Mouse (Mus musculus) hindbrain, embryonic 11.5 days (tissue): ENCODE data around the gene Atp6v1g2. TPM values are rescaled to one million over a fixed set of nuclear protein-coding genes. Genes with fewer than 3 reads are reported as not detected.

Experiments
- ATAC-seq: fragments of 200-750 bp; cut with Nextera tagmentation; 2 replicates; pipeline ENCODE4 v1.8.0; 2017; ENCODE audit warnings: mild to moderate bottlenecking, moderate TSS enrichment, moderate library complexity; ENCODE audit not compliant: low FRiP score
- DNase-seq: peaks from one replicate; pipeline ENCODE4 v3.0.0-alpha.2; 2015; ENCODE audit warnings: low spot score
- H3K27ac ChIP-seq: fragments of 300-500 bp; sonication (generic); 2 replicates; pipeline ENCODE4 v1.5.1; 2014; ENCODE audit warnings: mild to moderate bottlenecking, low read depth, low read length
- H3K27me3 ChIP-seq: fragments of 300-500 bp; sonication (generic); 2 replicates; pipeline ENCODE4 v1.6.1; 2014; ENCODE audit warnings: mild to moderate bottlenecking, low read length, moderate library complexity, mixed read lengths; ENCODE audit not compliant: control insufficient read depth, insufficient read depth
- H3K36me3 ChIP-seq: fragments of 300-500 bp; sonication (generic); 2 replicates; pipeline ENCODE4 v1.6.1; 2014; ENCODE audit warnings: mild to moderate bottlenecking, low read length, moderate library complexity, mixed read lengths; ENCODE audit not compliant: control insufficient read depth, insufficient read depth
- H3K4me1 ChIP-seq: fragments of 300-500 bp; sonication (generic); replicated peaks from 2 replicates; pipeline ENCODE4 v1.6.1; 2014; ENCODE audit warnings: low read length, mixed read lengths; ENCODE audit not compliant: control insufficient read depth, insufficient read depth
- H3K4me2 ChIP-seq: fragments of 300-500 bp; sonication (generic); replicated peaks from 2 replicates; pipeline ENCODE4 v1.6.1; 2014; ENCODE audit warnings: mild to moderate bottlenecking, low read depth, low read length
- H3K4me3 ChIP-seq: fragments of 300-500 bp; sonication (generic); 2 replicates; pipeline ENCODE4 v1.5.1; 2014; ENCODE audit warnings: low read depth, low read length
- H3K9ac ChIP-seq: fragments of 300-500 bp; sonication (generic); 2 replicates; pipeline ENCODE4 v1.6.1; 2014; ENCODE audit warnings: low read depth, low read length
- H3K9me3 ChIP-seq: fragments of 300-500 bp; sonication (generic); 2 replicates; pipeline ENCODE4 v1.6.1; 2016; ENCODE audit warnings: low read length; ENCODE audit not compliant: control insufficient read depth
- WGBS: fragments of 180-500 bp; shearing (Covaris S2); extraction: QIAGEN DNeasy Blood & Tissue Kit; methylation state at CpG from one replicate; pipeline ENCODE4 v1.1.7; 2014; 5-methylcytosine and 5-hydroxymethylcytosine counted together
- polyA plus RNA-seq: library from polyadenylated mRNA; unstranded; fragments of >200 nt; fragmentation: Nextera tagmentation; extraction: Ambion mirVana; gene quantifications from 2 replicates; pipeline ENCODE4 v1.2.1, GENCODE M21; 2014

Atp6v1g2 gene
- polyA plus RNA-seq, 1 experiment from 2014 or later = 14.7 TPM

- Histone ChIP-seq H3K4me1 (no peaks in the 10 kb centered on the region), H3K36me3 (peaks cover 27% of the 10 kb centered on the region), H3K4me3 (no peak overlapping the region), H3K27me3 (no peaks in the 10 kb centered on the region), H3K27ac (no peak overlapping the region), H3K4me2 (no peak overlapping the region), H3K9me3 (no peaks in the 10 kb centered on the region), H3K9ac (no peak overlapping the region)
- DNase-seq (peak; percentile 62), ATAC-seq (peak; percentile 41; the same call in 1 of the 2 replicates)
- WGBS = 58% methylated on average over 11 of the region's 11 CpGs
Measured at GRCm38 (mm10) chr17:35254241-35255098, 21.0 kb downstream of the Atp6v1g2 start.

GRCm38 (mm10) chr17:35255301-35255700, 21.8 kb downstream of the Atp6v1g2 start:
- 72% methylated on average over 3 of the region's 3 CpGs for WGBS
- H3K27ac ChIP-seq = no peak overlapping the region
- DNase-seq (peak; percentile 11), ATAC-seq (no peak)
- no peak overlapping the region for H3K9ac ChIP-seq
- no peaks in the 10 kb centered on the region for H3K4me1 ChIP-seq
- no peaks in the 10 kb centered on the region for H3K27me3 ChIP-seq
- H3K9me3 ChIP-seq = no peaks in the 10 kb centered on the region
- no peak overlapping the region for H3K4me3 ChIP-seq
- H3K4me2 ChIP-seq = no peak overlapping the region
- H3K36me3 ChIP-seq = peaks cover 20% of the 10 kb centered on the region

- H3K4me1 ChIP-seq = no peaks in the 10 kb centered on the region
- H3K27ac ChIP-seq = no peak overlapping the region
- WGBS = 69% methylated on average over 4 of the region's 4 CpGs
- H3K4me3 ChIP-seq = no peak overlapping the region
- ATAC-seq = no peak
- H3K27me3 ChIP-seq = no peaks in the 10 kb centered on the region
- H3K9ac ChIP-seq = no peak overlapping the region
- H3K9me3 ChIP-seq = no peaks in the 10 kb centered on the region
- peaks cover 16% of the 10 kb centered on the region for H3K36me3 ChIP-seq
- DNase-seq = no peak
- H3K4me2 ChIP-seq = no peak overlapping the region
Measured at GRCm38 (mm10) chr17:35255704-35256103, 22.2 kb downstream of the Atp6v1g2 start.

GRCm38 (mm10) chr17:35257378-35257777, 23.9 kb downstream of the Atp6v1g2 start:
- Histone ChIP-seq H3K4me2 (no peak overlapping the region), H3K27me3 (no peaks in the 10 kb centered on the region; the same call in 1 of the 2 replicates), H3K9ac (no peak overlapping the region), H3K4me3 (no peak overlapping the region), H3K27ac (no peak overlapping the region), H3K9me3 (no peaks in the 10 kb centered on the region), H3K4me1 (no peaks in the 10 kb centered on the region), H3K36me3 (peaks cover 5% of the 10 kb centered on the region)
- DNase-seq (no peak), ATAC-seq (no peak)
- WGBS = 77% methylated on average over 1 of the region's 1 CpGs

- WGBS = 18% methylated on average over 17 of the region's 17 CpGs
- H3K36me3 ChIP-seq = no peaks in the 10 kb centered on the region; the same call in none of the 2 replicates
- no peaks in the 10 kb centered on the region for H3K9me3 ChIP-seq
- no peaks in the 10 kb centered on the region for H3K4me1 ChIP-seq
- DNase-seq (peak; percentile 94), ATAC-seq (no peak)
- H3K27ac ChIP-seq = no peak overlapping the region
- no peak overlapping the region for H3K9ac ChIP-seq
- H3K27me3 ChIP-seq = no peaks in the 10 kb centered on the region; the same call in 1 of the 2 replicates
- 0 out of 2 replicates have a peak overlapping the region, but pooled peaks have one; percentile 28 for H3K4me2 ChIP-seq
- H3K4me3 ChIP-seq = peak overlapping the region; percentile 16; the same call in 1 of the 2 replicates
Measured at GRCm38 (mm10) chr17:35257824-35258491, 24.5 kb downstream of the Atp6v1g2 start.

GRCm38 (mm10) chr17:35258492-35259478, 25.3 kb downstream of the Atp6v1g2 start:
- ATAC-seq = no peak
- Histone ChIP-seq H3K27me3 (no peaks in the 10 kb centered on the region; the same call in 1 of the 2 replicates), H3K4me1 (no peaks in the 10 kb centered on the region), H3K27ac (no peak overlapping the region), H3K4me3 (no peak overlapping the region), H3K36me3 (no peaks in the 10 kb centered on the region; the same call in 1 of the 2 replicates), H3K4me2 (no peak overlapping the region), H3K9ac (no peak overlapping the region), H3K9me3 (no peaks in the 10 kb centered on the region)
- DNase-seq = no peak
- WGBS = 67% methylated on average over 13 of the region's 14 CpGs

GRCm38 (mm10) chr17:35259621-35260020, 26.2 kb downstream of the Atp6v1g2 start:
- no peaks in the 10 kb centered on the region for H3K9me3 ChIP-seq
- no peak overlapping the region for H3K9ac ChIP-seq
- 82% methylated on average over 4 of the region's 4 CpGs for WGBS

GRCm38 (mm10) chr17:35261651-35262050, 28.2 kb downstream of the Atp6v1g2 start:
- Histone ChIP-seq H3K4me2 (no peak overlapping the region), H3K27me3 (peaks cover 2% of the 10 kb centered on the region; the same call in 1 of the 2 replicates), H3K9ac (no peak overlapping the region), H3K36me3 (no peaks in the 10 kb centered on the region), H3K4me3 (no peak overlapping the region), H3K27ac (no peak overlapping the region), H3K4me1 (no peaks in the 10 kb centered on the region), H3K9me3 (no peaks in the 10 kb centered on the region)
- WGBS = 78% methylated on average over 13 of the region's 13 CpGs
- ATAC-seq (no peak), DNase-seq (no peak)

More at GRCm38 (mm10) chr17:35259621-35260020, 26.2 kb downstream of the Atp6v1g2 start:
- H3K36me3 ChIP-seq = no peaks in the 10 kb centered on the region
- no peak for DNase-seq
- no peak overlapping the region for H3K27ac ChIP-seq
- no peaks in the 10 kb centered on the region for H3K4me1 ChIP-seq
- ATAC-seq = no peak
- H3K4me2 ChIP-seq = no peak overlapping the region
- H3K4me3 ChIP-seq = no peak overlapping the region
- H3K27me3 ChIP-seq = peaks cover 2% of the 10 kb centered on the region; the same call in 1 of the 2 replicates
